Mouse (Mus musculus): ENCODE measurements around the gene Intu. TPM values are rescaled to one million over a fixed set of nuclear protein-coding genes. Genes with fewer than 3 reads are reported as not detected.

Intu gene
- polyA plus RNA-seq, 1 experiment from 2014 or later: 4.2 TPM

Small RNAs within 50 kb of the gene (microRNA-seq; reads per million reads assigned to microRNA genes)
- not detected for gene Gm23810

Other genes starting within 250 kb of the Intu start
- 0.21 and 0.35 TPM in 2 replicates for gene Slc25a31, start 177.6 kb downstream of the Intu start, polyA plus RNA-seq (2016; fragmentation: Nextera tagmentation; extraction: Ambion mirVana)
- 18.0 and 30.2 TPM in 2 replicates for gene Hspa4l, start 213.2 kb downstream of the Intu start, polyA plus RNA-seq (2016; fragmentation: Nextera tagmentation; extraction: Ambion mirVana)